Mouse (Mus musculus): Measurements from ENCODE around the gene Slc38a1.
A peak's percentile ranks its signal among the peaks of the same experiment; 100 is the strongest.

The Slc38a1 gene

DNA sequence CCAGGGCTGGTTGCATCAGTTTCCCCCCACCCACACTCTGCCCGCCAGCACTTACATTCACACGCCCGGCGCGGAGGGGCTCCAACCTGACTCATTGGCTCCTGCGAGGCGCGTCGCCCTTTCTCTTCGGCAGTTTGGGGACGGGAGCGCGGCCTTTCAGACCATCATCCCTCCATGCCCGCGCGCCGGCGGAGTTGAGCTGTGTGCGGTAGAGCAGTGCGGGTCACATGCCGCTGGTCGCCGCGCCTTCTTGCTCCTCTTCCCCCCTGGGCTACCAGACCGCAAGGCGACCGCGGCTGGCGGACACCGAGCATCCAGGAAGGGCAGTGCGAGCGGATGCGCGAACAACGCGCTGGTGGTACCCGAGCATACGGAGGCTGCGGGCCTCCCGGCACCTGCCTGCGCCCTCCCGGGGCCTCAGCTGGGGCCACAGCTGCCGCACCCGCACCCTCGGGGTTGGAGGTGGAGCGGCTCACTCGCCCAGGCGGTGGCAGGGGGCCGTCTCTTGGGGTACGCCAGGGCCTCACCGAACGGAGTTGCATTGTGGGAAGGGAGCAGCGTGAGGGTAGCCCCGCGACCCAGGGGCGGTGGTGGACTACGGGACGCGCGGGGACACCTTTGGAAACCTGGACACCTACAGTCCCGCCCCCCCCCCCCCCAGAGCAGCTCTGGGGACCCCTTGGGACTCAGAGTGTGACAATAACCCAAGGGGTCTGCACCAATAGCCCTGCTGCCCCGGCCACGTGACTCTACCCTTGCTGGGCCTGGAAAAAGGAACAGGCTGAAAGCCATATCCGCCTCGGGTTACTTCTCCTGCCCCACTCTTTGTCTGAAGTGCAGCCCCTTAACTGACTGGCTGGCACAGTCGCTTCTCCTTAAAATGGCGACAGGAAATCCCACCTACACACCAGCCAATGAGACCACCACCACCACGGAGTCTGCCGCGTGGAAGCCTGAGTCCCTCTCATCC, at the start of gene Slc38a1:
Gene Slc38a1, minus strand, starts transcription at position 478 of the 970 bp plus-strand sequence.
- DNase-seq (ENCODE audit: low read depth in 2 of 2, low spot score in 2 of 2): peak; percentile 66 to 73

DNA sequence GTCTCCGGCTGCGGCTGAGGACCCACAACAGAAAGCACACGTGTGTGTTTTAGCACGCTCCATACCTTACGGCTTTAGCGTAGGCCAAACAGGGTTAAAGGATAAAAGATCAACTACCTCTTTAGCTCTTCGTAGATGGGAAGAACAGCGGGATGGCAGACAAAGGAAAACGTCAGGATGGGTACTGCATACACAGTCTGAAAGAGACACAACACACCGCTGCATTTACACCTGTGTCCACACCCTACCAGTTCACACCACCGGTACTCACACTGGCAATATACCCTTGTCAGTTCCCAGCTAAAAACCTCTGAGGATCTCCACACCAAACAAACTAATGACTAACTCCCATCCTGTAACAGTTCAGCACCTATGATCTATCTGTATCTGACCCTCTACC, 49.7 kb upstream of the Slc38a1 start:
- DNase-seq (ENCODE audit: low read depth in 2 of 2, low spot score in 2 of 2): no peak

DNA sequence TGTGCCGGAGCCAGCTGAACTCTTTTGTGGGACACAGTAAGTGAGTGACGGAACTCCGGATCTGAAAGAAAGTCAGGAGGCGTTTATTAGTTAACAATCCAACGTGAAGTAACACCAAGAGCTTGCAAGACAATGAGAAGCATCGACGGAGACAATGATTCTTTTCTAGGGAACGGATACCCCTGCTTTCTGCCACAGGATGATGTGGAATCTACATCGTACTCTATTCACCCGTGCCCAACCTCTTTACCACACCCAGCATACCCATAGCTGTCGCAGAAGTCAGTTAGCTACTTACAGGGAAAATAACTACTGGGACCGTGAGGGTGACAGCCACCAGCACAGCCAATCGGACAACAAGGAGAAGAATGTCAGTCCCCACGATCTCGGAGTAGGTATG, 48.7 kb upstream of the Slc38a1 start:
- DNase-seq (ENCODE audit: low read depth in 2 of 2, low spot score in 2 of 2): no peak

DNA sequence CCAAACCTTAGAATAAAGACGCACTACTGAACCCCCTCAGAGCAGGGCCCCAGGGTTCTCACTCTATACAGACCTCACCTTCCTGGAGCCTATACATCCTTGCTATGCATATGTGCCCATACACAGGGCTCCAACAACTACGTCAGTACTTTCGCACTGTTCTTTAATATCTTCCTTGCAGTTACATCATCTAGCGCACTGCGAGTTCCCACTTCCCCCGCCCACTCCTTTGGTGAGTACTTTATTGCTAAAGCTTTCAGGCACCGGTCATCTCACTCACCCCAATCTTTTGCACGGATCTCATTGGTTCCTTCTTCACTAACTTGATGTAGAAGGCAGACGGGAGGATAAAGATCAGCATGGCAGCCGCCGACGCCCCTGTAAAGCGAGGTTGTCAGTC, 48.1 kb upstream of the Slc38a1 start:
- DNase-seq (ENCODE audit: low read depth in 2 of 2, low spot score in 2 of 2): no peak

DNA sequence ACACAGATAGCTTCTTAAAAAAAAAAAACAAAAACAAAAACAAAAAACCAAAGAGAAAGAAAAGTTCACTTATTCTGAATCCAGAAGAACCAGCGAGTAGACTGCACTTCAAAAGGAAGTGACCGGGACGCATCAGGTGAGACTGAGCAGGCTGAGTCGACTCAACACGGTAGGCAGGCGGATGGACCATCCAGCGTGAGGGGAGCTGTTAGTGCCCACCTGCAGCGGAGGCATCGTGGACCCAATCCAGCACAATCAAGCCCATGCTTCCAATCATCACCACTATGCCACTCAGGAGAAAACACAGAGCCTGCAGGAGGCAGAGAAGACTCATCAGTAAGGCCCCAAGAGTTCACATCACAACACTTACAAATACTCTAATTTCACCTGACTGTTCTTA, 47.2 kb upstream of the Slc38a1 start:
- DNase-seq (ENCODE audit: low read depth in 2 of 2, low spot score in 2 of 2): no peak

DNA sequence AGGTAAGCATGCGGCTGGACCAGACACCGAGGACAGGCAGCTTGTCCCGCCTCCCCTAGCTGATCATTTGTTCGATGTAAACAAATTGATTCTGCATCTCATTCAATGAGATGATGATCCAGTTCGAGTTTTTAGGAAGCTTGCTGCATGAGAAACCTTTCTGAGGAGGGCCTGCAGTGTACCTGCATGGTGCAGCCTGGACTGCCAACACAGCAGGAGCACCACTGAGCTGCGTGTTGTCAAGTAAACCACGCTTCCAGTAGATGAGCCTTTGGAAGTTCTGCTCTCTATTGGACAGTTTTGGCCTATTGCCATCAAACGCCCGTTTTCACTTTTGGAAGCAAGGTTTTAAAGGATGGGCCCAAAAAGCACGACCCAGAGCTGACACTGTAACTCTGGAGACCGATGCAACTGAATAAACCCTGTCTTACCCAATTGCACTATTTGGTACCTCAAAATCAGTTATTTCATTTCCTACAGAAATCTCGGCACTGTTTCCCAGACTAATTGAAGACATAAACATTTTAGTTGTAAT, 46.1 kb upstream of the Slc38a1 start:
- DNase-seq (ENCODE audit: low read depth in 2 of 2, low spot score in 2 of 2): no peak

DNA sequence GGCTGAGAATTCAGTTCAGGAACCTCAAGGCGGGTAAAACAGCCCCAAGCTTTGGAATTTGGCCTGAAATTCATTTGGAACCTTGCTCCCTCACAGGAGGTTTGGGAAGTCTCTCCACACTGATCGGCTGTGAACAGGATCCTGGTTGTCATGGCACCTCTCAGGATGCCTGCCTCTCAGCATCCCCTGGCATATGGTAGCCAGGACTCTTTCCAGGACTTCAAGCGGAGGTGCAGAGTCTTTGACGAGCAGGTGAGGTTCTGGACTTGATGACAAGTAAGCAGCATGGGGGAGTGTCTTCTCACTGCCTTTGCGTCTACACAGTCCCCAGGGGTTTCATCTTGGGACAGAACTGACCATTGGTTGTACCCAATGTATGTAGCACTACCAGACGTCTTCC, 45.3 kb upstream of the Slc38a1 start:
- DNase-seq (ENCODE audit: low read depth in 2 of 2, low spot score in 2 of 2): no peak

DNA sequence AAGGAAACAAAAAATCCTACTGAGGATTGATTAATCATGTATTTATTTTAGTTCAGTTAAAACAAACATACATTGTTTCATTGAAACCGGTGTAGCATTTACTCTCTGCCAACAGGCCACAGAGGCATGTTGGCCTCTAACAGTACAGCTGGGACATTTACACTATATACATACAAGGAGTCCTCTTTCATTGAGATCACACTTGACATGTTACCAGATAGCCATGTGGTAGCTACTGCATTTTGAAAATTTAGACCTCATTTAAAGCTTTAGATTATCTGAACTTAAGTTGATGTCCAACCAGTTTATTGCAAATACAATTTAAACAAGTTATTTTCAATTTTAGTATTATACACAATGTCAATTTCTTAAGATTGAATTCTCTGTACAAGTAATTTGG, 44.7 kb upstream of the Slc38a1 start:
- DNase-seq (ENCODE audit: low read depth in 2 of 2, low spot score in 2 of 2): no peak

DNA sequence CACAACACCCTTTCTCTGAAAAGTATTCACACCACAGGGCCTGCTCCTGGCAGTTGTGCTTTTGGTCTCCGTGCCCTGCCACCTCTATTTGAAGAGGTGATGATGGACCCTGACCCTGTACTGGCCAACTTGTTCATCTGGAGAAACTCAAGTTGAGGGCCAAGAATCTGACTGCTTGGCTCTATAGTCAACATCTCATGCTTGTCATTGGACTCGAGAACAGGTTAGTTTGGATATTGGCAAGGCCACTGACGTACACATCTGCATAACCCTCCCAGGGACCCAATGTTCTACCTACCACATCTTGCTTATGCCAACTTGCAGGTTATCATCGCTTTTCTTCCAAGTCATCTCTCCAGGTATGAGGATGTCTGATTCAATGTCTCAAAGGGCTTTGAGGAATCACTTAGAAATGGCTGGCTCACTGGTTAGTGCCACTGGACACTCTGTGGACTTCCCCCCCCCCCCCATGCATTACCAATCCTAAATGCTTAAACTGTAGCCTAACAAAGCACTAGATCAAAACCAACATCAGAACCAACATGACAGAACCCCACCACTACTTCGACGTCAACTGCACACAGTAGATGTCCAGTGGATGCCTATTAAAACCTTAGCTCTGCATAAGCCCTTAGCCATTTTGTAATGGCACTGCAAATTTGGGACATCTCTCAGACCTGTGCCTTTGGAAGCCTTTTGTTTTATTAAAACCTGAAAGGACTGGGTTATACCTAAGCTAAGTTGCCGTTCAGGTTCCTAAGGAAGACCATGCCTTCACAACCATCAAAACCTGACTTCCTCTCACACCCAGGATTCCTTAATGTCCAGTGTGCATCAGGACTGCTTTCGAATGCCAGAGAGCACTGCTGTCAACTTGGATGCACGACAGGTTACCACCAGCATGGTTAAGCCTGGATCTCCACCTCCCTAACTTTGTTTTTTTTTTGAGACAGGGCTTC, 43.8 kb upstream of the Slc38a1 start:
- no peak for DNase-seq (ENCODE audit: low read depth in 2 of 2, low spot score in 2 of 2)

DNA sequence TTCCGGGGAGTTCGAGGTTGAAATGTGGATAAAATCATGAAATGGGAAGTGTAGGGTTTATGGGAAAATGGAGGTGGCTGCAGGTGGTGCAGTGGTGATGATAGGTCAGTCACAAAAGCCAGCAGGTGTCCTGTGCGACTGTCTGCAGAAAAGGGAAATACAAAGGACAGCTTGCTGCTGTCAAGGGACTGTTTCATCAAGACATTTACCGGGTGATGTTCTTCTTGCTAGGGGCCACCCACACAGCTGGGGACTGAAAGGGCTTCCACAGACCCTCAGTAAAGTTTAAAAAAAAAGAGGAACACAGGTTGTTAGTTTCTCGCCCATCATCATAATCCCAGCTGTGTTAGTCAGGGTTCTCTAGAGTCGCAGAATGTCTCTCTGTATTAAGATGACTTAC, 42.6 kb upstream of the Slc38a1 start:
- no peak for DNase-seq (ENCODE audit: low read depth in 2 of 2, low spot score in 2 of 2)

DNA sequence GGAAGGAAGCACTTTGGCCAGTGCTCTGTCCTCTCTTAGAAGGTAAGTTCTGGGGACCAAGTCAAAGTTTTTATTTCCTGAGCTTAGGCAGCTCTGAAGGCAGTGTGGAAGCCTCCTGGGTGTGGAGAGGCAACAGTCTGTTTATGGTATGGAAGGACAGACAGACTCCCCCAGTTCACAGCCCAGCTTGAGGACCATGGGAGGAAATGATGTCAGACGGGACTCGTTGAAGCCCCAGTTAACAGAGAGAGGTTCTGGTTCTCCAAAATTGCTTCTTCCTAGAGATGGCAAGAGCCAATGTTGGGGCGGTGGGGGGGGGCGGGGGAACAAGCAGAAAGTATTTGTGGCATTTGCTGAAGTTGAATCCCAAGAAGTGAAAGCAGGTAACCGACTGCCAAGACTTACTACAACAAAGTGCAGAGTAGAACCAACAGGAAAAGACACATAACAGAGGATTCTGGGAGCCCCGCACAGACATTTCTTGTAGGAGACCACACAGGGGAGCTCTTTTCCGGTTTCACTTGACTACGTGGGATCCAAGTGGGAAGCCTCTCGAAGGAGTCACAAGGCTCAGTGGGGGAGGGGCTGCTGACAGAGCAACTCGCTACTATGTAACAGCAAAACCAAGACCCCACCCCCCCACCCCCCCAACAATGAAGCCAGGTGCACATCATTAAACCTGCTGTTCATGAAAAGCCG, 41.6 kb upstream of the Slc38a1 start:
- DNase-seq (ENCODE audit: low read depth in 2 of 2, low spot score in 2 of 2): peak in 1 of 2 experiments; percentile 13

DNA sequence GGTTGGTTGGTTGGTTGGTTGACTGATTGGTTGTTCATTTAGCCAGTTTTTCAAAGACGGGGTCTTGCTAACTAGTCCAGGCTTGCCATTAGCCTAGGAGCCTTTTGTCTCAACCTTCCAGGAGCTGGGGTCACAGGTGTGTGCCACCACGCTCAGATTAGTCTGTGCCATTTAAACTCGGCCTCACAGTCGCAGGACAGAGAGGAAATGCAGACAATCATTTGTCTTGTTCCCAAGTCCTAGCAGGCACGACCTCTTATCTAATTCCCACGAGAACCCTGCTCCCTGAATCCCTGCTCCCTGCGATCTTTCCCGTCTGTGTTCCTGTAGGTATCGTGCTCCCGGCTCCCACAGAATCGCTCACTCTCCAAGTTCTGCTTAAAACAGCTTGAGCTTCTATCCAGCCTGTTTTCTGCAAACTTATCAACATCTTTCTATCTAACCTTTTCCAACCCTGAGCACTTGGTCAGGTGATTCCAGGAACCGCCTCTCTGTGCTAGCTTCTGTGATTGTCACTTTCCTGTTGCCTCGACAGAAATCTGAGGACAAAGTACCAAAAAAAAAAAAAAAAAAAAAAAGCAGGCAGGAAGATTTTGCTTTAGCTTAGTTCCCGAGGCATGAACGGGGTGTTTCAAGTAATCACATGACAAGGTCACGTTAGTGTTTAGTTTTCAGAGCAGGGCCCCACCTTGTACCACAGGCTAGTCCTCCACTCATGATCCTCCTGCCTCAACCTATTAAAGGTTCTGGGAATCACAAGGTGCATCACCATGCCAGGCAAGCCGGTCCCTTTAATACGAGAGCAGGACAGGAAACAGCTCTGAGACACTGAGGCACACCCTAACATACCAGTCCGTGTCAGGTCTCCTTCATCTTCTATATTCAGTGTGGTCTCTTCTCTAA, 36.4 kb upstream of the Slc38a1 start:
- no peak for DNase-seq (ENCODE audit: low read depth in 2 of 2, low spot score in 2 of 2)

DNA sequence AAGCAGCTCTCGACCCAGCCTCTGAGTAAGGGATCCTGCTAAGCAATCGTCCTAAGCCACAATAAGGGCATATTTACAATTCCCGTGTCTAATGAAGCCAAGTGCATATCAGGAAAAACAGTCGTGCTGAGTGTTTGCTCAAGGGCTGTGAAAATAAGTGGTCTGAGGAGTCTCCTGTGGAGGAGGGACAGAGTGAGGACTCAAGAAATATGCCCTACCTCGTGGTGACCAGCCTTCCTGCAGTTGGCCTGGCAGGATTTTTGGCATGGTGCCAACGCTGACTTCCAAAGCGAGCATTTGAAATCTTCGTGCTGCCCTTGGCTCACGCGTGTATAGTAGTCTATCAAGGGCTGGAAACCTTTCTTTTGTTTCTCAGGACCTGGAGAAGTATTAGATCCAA, 33.8 kb upstream of the Slc38a1 start:
- no peak for DNase-seq (ENCODE audit: low read depth in 2 of 2, low spot score in 2 of 2)

DNA sequence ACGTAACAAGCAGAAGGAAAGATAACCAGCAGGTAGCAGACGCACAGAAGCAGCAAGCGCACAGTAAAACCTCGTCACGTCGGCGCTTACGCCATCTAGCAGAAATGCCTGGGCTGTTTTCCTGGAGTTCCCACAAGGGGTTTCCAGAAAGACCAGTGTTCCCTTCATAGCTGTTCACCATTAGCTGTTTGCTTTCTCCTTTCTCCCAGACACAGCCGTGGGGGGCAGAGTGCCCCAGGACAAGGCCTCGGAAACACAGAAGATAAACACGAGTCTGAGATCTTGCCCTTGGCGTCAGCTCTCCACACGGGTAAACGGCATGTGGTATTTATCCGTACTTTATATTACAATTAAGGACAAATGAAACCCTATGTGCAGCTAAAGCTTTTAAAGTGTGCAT, 33.0 kb upstream of the Slc38a1 start:
- DNase-seq (ENCODE audit: low read depth in 2 of 2, low spot score in 2 of 2): no peak

DNA sequence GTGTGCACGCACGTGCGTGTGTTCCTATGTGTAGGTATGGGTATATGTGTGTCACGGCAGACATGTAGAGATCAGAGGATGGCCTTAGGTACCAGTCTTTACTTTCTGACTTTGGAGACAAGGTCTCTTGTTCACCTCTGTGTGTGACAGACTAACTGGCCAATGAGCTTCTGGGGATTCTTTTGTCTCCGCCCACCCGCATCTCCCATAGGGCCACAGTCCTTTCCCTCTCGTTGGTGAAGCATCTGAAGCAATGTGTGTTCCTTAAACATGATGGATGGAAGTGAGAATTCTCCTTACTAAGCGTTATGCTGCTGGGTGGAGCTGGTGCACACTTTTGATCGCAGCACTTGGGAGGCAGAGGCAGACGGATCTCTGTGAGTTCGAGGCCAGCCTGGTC, 32.3 kb upstream of the Slc38a1 start:
- no peak for DNase-seq (ENCODE audit: low read depth in 2 of 2, low spot score in 2 of 2)

DNA sequence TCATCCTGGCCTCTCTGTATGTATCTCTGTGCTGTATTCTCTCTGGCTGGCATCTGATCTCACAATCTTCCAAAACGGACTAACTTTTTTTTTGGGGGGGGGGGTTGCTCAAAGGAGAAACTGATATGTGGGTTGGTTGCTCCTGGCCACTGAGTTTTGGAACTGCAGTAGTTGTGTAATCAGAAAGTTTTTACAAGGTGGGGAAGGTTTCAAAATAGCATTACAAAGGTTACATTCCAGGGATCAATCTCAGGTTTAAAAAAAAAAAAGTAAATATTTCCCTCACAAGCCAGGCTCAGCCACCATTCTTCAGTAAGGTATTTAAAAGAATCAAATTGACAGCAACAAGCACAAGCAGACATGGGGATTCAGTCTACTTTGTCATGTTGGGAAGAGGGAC, 31.4 kb upstream of the Slc38a1 start:
- DNase-seq (ENCODE audit: low read depth in 2 of 2, low spot score in 2 of 2): no peak

DNA sequence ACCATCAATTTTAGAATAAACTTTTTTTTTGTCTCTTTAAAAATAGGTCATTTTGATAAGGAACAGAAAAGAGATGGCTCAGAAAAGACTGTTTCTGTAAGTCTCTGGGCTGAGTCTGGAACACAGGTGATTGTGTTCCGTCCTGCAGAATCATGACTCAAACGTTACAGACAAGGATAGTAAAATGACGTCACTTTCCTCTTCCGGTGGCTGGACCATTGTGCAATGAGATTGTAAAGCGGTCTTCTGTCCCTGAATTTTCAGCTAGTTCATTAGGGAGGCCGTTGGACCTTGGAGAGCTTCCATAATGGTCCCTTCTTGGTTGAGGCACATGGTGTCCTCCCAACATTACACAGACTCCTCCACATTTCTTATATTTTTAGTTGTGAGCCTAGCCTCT, 27.0 kb upstream of the Slc38a1 start:
- DNase-seq (ENCODE audit: low read depth in 2 of 2, low spot score in 2 of 2): no peak

DNA sequence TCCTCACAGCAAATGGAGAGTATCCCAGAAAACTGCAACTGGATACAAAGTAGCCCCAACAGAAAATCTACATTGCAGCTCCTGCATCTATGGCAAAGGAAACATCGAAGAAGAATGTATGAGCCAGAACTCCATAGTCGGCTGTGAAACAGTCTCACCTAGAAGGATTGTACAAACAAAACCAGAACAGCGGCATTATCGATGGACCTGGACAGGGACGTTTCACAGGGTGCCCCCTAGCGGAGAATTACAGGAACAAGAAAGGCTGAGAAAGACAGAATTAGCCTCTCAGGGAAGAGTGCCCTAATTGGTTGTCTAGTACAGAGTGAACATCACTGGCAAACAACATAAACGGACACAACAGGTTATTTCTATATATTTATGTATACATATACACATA, 23.9 kb upstream of the Slc38a1 start:
- peak; percentile 63 to 76 for DNase-seq (ENCODE audit: low read depth in 2 of 2, low spot score in 2 of 2)

DNA sequence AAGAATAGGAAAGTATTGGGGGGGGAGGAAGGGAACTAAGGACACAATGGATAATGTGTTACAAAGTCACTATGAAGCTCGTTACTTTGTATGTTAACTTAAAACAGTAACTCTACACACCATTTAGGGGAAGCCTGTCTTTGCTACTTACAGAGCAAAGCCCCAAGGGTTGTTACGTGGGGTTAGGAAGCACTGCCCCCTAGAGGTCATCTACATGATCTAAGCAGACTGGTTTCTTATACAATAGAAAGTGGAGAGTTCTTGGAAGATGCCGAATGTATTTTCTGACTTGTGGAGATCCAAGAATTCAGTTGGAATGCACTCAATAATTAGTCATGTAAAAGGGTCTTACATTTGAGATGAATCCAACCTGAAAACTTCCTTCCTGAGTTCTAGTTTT, 23.2 kb upstream of the Slc38a1 start:
- DNase-seq (ENCODE audit: low read depth in 2 of 2, low spot score in 2 of 2): peak; percentile 70 to 85

DNA sequence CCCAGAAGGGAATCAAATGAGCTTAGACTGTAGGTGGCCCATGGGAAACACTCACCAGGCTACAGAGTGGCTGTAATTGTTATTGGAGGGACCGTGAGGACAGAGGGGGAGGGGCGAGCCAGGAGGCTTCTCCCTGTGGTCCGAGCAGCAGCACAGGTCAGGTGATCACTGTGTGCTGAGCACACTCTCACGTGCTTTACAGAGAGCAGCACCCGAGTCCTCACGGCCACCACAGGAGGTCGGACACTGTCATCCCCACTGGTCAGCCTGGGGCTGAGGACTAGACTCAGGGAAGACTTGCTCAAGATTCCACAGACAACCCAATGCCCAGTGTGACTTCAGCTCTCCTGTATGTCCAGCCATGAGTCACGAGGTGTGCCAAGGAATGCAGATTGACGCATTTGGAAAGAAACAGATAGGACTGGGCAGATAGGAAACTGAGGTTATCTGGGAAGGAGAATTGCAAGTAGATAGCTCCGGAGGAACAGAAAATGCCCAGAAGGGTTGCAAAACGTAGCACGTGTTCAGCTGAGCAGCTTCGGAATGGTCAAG, 18.0 kb upstream of the Slc38a1 start:
- no peak for DNase-seq (ENCODE audit: low read depth in 2 of 2, low spot score in 2 of 2)

Data from CD8-positive naive resting alpha-beta T cell, adult 2 months (primary cell).